Mouse (Mus musculus) erythroblast, adult 5-6 weeks (primary cell): ENCODE data around the gene Asb3. TPM values are rescaled to one million over a fixed set of nuclear protein-coding genes. Genes with fewer than 3 reads are reported as not detected.
"Not testable (repeated sequence)": the region's sequence is repeated elsewhere in the genome, so short reads cannot be mapped to it uniquely, and the experiment has no call there.

Source experiments
- ATAC-seq: replicated peaks from 2 replicates; pipeline ENCODE4 v1.8.0; 2016; ENCODE audit warnings: moderate number of reproducible peaks, mild to moderate bottlenecking, moderate TSS enrichment, inconsistent platforms; ENCODE audit not compliant: poor library complexity, low FRiP score, severe bottlenecking
- total RNA-seq, 2 experiments: library from RNA; stranded (forward) in 1 of 2; stranded (reverse) in 1 of 2; fragments of 150-400 nt in 1 of 2; fragments of 200-764, 138-1000 nt in 1 of 2; gene quantifications; 2 replicates each; pipeline versions ENCODE4 v1.2.3 to v1.2.4; 2015 to 2017; ENCODE audit warnings: low replicate concordance in 2 of 2

The Asb3 gene
- total RNA-seq, 2 experiments from 2014 or later = 23.6 to 29.5 TPM

DNA sequence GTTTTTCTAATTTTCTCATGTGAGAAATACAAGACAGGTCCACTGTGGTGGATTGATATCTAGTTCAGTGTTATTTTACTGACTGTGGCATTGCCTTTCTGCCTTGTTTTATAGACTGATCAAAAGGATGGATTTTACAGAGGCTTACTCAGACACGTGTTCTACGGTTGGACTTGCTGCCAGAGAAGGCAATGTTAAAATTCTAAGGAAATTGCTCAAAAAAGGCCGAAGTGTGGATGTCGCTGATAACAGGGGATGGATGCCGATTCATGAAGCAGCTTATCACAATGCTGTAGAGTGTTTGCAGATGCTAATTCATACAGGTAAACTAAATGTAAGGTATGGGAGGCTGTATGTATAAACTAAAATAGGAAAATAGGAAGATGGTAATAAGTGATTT is 113.0 kb downstream of the Asb3 start:
- peak; percentile 33 for ATAC-seq

DNA sequence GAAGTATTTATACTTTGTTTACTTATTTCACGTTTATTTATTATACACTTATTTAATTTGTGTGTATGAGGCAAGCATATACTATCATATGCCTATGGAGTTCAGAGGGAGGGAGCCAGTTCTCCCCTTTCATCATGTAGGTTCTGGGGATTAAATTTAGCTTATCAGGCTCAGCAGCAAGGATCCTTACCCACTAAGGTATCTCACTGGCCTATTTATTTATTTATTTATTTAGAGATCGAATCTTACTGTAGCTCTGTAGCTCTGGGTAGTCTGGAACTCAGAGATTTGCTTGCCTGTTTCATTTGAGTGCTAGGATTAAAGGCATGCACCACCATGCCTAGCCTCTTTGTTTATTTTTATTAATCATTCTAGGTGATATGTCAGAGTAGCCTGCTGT is 113.5 kb downstream of the Asb3 start:
- ATAC-seq = no peak

DNA sequence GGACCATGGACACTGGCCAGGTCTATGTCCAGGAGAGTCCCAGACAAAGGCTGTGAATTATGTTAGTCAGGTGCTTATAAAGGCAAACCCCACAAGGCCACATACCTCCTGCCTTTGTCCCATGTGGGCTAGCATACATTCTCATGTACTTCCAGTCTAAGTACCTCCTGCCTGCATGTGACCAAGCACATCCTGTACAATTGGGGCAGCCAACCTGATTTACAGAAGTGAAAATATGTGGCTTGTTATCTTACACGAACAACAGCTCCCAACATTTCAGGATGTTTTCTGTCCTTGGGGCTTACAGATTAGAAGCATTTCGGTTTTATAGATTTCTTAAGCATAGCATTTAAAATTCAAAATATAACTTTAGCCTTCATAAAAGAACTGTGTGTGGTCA is 114.8 kb downstream of the Asb3 start:
- no peak for ATAC-seq

DNA sequence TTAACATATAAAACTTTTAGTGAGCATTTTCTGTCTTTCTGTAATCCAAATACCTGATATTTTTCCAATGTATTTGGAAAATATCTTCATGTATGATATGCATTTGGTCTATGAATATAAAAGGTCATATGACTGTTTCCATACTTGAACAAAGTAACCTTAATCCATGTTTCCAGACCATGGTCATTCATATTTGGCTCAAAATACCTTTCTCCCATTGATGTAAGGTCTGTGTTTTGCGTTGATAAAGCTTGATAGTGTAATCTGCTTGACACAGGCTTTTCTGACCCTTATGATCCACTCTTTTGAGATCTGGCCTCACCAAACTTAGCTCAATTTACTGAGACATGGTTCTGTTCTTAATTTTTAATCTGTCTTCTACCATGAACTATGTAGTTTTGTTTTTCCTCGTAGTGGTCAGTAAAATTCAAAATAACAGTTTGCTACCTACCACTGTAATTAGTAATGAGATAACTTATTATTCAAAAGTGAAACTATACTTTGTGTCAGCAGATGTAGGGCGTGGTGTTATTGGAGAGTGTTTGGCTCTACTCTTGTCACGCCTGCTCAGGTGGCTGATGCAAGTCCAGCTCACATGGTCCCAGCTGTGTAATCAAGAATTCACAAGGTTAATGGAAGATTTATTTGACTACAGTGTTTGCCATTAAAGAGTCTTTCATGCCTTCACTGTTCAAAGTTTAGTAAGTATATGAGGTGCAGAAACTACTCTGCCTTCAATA is 116.1 kb downstream of the Asb3 start:
- peak; percentile 77 for ATAC-seq

DNA sequence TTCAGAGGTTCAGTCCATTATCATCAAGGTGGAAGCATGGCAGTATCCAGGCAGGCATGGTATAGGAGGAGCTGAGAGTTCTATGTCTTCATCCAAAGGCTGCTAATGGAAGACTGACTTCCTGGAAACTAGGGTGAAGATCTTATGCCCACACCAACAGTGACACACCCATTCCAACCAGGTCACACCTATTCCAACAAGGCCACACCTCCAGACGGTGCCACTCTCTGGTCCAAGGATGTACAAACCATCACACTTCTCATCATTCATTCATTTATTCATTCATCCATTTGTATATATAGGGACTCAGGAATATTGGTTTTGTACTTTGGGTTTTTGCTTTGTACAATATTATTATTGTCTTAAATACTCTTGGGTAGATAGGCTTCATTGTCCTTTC is 124.5 kb downstream of the Asb3 start:
- ATAC-seq = not testable (repeated sequence)

DNA sequence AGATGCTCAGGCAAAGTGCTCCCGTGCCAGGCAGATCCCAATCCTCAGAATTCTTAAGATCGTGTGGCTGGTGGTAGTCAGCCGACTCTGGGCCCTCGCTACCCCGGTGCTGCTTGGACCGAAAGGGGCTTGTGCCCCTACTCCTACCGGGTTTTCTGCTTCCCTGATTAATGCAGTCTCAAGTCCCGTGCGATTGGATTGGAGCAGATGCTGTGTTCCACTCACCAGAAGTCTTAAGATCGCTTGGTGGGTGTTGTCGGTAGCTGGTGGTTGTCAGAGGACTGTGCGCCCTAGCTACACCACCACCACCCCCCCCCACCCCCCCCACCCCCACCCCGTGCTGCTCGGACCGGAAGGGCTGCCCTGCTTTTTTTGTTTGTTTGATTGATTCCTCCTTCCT is 132.2 kb downstream of the Asb3 start:
- ATAC-seq = not testable (repeated sequence)

DNA sequence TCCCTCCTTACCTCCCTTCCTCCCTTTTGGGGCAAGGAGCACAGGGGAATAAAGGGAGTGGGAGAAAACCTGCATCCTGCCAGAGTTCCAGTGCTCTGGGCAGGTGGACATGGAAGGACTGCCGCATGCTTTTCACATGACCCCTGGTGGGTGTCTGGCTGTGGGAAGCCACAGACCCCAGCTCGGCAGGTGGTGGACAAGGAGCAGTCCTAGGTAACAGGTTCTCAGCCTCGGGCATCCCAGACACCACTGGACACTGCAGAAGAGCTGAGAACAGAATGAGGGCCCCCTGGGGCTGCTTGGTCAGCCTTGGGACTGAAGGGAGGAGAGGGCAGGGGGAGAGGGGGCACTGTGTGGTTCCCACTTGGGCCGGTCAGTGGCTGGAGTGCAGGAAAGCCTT is 149.7 kb downstream of the Asb3 start:
- ATAC-seq = no peak

DNA sequence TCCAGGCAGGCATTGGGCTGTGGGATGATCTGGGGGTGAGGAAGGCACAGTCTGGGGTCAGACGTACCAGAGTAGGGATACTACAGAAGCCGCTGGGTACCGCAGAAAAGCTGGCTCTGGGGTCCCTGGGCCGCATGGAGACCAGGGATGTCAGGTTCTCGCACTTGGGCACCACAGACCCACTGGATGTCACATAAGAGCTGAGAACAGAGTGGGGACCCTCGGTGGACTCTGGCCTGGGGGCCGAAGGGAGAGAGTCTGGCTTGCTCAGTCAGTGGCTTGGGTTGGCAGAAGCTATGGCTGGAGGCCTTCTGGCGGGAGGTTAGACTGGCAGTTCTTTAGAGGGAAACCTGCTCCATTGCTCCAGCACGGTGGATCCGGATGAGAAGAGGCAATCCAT is 204.8 kb downstream of the Asb3 start:
- ATAC-seq = no peak

DNA sequence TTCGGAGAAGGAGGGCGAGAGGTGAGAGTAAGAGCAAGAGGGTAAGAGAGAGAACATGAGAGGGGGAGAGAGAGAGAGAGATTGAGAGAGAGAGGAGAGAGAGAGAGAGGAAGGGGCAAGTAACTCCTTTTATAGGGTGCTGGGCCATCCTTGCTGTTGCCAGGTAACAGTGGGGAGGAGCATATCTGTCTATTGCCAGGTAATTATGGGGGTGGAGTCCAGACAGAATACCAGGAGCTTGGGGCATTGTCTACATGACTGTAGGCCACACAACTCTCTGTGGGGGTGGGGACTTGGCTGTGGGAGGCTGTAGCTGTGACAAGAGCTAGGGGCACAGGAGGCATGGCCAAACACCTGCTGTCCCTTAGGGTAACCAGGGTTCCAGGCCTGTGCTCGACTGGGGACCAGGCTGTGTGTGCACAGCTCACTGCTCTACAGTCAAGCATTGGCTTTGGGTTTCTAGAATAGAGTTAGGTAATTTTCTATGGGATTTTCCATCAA is 205.3 kb downstream of the Asb3 start:
- ATAC-seq = no peak

DNA sequence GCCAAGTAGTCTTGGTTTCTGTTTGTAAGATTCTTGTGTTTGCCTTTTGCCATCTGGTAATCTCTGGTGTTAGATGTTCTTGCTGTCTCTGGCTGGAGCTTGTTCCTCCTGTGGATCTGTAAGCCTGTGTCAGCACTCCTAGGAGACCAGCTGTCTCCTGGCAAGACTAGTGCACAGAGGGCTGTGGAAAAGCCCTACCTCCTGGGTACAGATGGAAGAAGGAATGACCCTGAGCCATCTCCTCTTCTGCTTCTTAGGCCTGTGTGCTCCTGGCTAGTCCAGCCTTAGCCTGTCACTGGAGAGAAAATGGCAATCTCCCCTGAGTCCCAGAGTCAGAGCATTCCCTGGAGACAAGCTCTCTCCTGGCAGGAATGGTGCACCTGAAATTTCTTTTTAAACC is 214.3 kb downstream of the Asb3 start:
- not testable (repeated sequence) for ATAC-seq

DNA sequence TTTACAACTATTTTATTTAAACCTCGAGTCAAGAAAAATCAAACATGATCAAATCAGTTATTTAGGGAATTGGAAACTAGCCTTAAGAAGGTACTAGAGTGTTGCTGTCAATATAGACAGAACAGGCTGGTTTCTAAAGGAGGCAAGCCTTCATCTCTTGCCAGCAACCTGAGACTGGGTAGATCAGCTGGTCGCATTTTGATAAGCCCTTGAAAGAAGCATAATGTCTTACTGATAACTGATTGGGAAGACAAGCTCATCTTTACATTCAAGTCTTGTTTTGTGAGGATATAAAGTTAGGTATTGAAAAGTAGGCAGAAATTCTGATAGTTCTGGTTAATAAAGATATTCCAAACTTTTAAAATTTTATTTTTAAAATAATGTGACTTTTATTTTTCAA is 217.0 kb downstream of the Asb3 start:
- ATAC-seq = no peak

DNA sequence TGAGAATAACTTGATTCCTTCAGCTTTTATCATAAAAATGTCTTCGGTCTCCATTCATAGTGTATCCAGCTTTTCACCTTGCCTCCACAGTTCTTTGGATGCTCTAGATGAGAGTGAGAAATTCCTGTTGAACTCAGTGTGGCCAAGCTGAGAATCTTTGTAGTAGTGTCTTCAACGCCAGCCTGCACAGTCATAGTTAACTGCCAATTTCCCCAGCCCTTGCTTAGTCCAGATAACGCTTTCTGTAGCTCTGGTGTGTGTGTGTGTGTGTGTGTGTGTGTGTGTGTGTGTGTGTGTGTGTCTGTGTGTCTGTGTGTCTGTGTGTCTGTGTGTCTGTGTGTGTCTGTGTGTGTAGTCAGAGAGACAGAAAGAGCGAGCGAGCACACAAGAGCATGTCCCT is 220.1 kb downstream of the Asb3 start:
- ATAC-seq = no peak

DNA sequence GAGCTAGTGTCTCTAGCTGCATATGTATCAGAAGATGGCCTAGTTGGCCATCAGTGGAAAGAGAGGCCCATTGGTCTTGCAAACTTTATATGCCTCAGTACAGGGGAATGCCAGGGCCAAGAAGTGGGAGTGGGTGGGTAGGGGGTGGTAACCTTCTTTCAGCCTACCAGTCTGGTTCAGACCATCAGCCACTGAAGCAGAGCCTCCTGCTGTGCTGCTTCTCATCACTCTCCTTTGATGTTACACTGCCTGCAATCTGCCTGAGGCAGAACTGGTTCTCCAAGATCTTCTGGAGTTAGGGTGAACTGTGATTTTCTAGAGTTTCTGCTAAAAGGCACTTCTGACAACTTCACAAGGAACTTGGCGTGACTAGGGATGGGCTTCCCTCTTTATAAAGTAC is 241.7 kb downstream of the Asb3 start:
- not testable (repeated sequence) for ATAC-seq

DNA sequence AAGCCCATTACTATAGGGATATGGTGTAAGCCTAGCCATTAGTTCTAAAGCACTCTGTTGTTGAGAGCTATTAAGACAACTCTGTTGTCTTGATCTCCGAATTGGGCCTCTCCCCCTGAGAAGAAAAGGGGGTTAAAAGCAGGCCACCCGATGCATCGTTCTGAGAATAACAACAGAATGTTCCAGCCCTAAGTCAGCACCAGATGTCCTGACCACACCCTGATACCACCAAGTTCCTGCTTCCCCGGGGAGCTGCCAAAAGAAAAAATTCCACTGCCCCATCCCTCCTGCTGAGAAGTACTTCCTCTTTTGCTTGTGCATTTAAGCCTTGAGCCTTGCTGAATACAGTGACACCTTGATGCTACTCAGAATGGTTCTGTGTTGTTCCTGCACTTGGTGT is 248.5 kb downstream of the Asb3 start:
- not testable (repeated sequence) for ATAC-seq

DNA sequence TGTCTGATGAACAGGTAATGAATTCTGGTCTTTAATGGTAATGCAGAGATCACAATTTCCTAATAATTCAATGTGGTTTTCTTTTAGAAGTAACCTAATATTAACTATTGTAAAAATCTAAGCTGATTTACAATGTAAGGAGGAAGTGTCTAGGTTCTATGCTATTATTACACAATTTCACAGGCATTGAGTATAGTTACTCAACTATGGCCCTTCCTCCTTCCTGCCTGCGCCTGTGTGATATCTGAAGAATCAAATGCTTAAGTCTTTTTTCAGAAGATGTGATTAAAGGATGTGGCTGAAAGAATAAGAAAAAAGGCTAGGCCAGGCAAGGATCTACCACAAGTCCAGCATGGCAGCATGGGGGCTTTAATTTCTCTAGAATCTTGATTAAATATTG is 249.6 kb downstream of the Asb3 start:
- ATAC-seq = not testable (repeated sequence)

DNA sequence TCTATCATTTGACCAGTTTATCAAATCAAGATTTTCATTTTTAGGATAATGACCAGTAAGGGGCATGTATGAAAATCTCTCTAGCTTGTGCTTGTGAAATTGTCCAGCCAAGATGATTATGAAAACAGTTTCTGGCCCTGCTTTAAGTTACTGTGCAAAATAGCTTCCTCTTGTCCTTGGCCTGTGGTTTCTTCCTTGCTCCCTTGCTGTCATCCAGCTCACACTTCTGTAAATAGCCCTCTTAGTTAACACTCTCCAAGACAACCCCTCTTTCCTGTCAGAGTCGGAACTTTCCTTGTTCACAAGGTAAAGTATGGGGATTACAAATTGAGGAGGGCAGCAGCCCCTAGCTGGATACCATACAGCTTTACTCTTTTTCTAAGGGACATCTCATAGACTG is 253.2 kb downstream of the Asb3 start:
- not testable (repeated sequence) for ATAC-seq

Other genes starting within 250 kb of the Asb3 start
- 1.7 TPM in 2 replicates for gene Acyp2, start 235.8 kb upstream of the Asb3 start, total RNA-seq (2015; ENCODE audit: low replicate concordance)
- 2.1 TPM in 1 of 2 replicates, not detected in the other for gene Acyp2, start 235.8 kb upstream of the Asb3 start, total RNA-seq (2017; ENCODE audit: low replicate concordance)
- gene Psme4, start 113.7 kb upstream of the Asb3 start, total RNA-seq (2015; ENCODE audit: low replicate concordance) = 52.3 and 64.4 TPM in 2 replicates
- gene Psme4, start 113.7 kb upstream of the Asb3 start, total RNA-seq (2017; ENCODE audit: low replicate concordance) = 70.7 and 75.4 TPM in 2 replicates
- gene Gpr75, start 58 bp upstream of the Asb3 start, total RNA-seq (2015; ENCODE audit: low replicate concordance) = 1.5 TPM in 1 of 2 replicates, not detected in the other
- gene Gpr75, start 58 bp upstream of the Asb3 start, total RNA-seq (2017; ENCODE audit: low replicate concordance) = not detected in 2 replicates
- 69.6 and 80.3 TPM in 2 replicates for gene Erlec1, start 68.9 kb downstream of the Asb3 start, total RNA-seq (2015; ENCODE audit: low replicate concordance)
- gene Erlec1, start 68.9 kb downstream of the Asb3 start, total RNA-seq (2017; ENCODE audit: low replicate concordance) = 123 and 129 TPM in 2 replicates
- gene Chac2, start 100.9 kb downstream of the Asb3 start, total RNA-seq (2015; ENCODE audit: low replicate concordance) = 172 and 208 TPM in 2 replicates
- gene Chac2, start 100.9 kb downstream of the Asb3 start, total RNA-seq (2017; ENCODE audit: low replicate concordance) = 380 and 474 TPM in 2 replicates